In the genomic region with DNA sequence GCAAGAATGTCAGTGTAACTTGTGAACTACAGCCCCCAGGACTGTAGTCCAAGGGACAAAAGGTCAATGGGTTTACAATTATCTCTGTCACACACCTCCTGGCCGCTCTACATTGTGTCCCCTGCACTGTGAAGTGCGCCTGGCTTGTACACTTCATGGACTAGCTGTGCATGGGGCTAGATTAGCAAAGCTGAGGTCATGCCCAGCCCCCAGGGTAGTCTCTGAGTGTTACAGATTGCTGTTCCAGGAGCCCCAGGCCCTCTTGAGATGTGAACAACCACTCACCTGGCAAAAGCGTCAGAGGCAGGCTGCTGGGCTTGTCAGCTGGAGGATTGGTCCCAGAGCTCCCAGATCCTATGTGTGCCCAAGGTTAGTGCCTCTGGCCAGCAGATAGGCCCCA, we compare ENCODE assay signal across 10 mouse cellular contexts. TPM values are rescaled to one million over a fixed set of nuclear protein-coding genes. Genes with fewer than 3 reads are reported as not detected.
DNase-seq lines count a peak whose midpoint lies in the region; ATAC-seq and TF ChIP-seq lines count a peak whose summit lies in the region.
"Had no signal": no experiment of that assay in that cellular context is flagged by ENCODE, and none has a peak within 500 bp of the region (broad histone marks: within the 10 kb centered on the region; RNA-seq: fewer than 3 reads in every experiment).

No protein-coding gene starts in this region.

- no peak for ATAC-seq in heart, embryonic 14.5 days (ENCODE audit: insufficient number of reproducible peaks, insufficient read depth, low FRiP score, low read depth)
- ATAC-seq in heart, embryonic 16.5 days (replicated peaks; ENCODE audit: extremely low read depth, insufficient read depth, low FRiP score): 0 out of 2 replicates have a peak, but pooled peaks have one; percentile 7
- peak; percentile 71 for ATAC-seq in liver, embryonic 13.5 days (ENCODE audit: low read depth)

- no peak for TF ChIP-seq EP300 in MEL (IDR thresholded peaks at IDR 0.05; ENCODE audit: low read depth in 1 of 2, low read length in 2 of 2)

- H3K9me3 ChIP-seq in heart, embryonic 14.5 days (ENCODE audit: control insufficient read depth, low read length): no peaks in the 10 kb centered on the region
- no peaks in the 10 kb centered on the region for H3K9me3 ChIP-seq in MEL (replicated peaks; ENCODE audit: insufficient read depth, low read length)
- H3K9me3 ChIP-seq in heart, embryonic 16.5 days (replicated peaks; ENCODE audit: control insufficient read depth, low read length): no peaks in the 10 kb centered on the region
- no peaks in the 10 kb centered on the region for H3K9me3 ChIP-seq in liver, embryonic 13.5 days (replicated peaks)

- H3K4me1 ChIP-seq in heart, embryonic 14.5 days (ENCODE audit: control insufficient read depth in 2 of 2, insufficient read depth in 2 of 2, low read length in 2 of 2): peaks cover 43 to 55% of the 10 kb centered on the region in 2 experiments
- H3K4me1 ChIP-seq in MEL (ENCODE audit: control insufficient read depth in 1 of 2, insufficient read depth in 2 of 2, low read length in 2 of 2): peaks cover 22 to 30% of the 10 kb centered on the region in 2 experiments
- H3K4me1 ChIP-seq in heart, embryonic 16.5 days (ENCODE audit: control insufficient read depth, insufficient read depth, low read length): peaks cover 38% of the 10 kb centered on the region
- H3K4me1 ChIP-seq in liver, embryonic 13.5 days (replicated peaks): peaks cover 63% of the 10 kb centered on the region

- no peaks in the 10 kb centered on the region for H3K27me3 ChIP-seq in heart, embryonic 14.5 days (ENCODE audit: control insufficient read depth, insufficient read depth, low read length)
- no peaks in the 10 kb centered on the region for H3K27me3 ChIP-seq in MEL (ENCODE audit: control insufficient read depth in 1 of 2, insufficient read depth in 2 of 2, low read length in 2 of 2)
- H3K27me3 ChIP-seq in heart, embryonic 16.5 days (ENCODE audit: control insufficient read depth, insufficient read depth, low read length): no peaks in the 10 kb centered on the region
- H3K27me3 ChIP-seq in liver, embryonic 13.5 days: no peaks in the 10 kb centered on the region

- no peak for DNase-seq in heart, postnatal 4 days
- no peak for DNase-seq in MEL (ENCODE audit: low read depth, low spot score)
- peak; percentile 6 for DNase-seq in liver, embryonic 13.5 days
- DNase-seq in urinary bladder, adult 18-20 months (ENCODE audit: low spot score in 2 of 2): no peak
- DNase-seq in thymus, postnatal 4 days: no peak
- DNase-seq in adrenal gland, adult 8-10 months: no peak

- H3K9ac ChIP-seq in heart, embryonic 14.5 days (ENCODE audit: low read length): peak overlapping the region; percentile 67
- H3K9ac ChIP-seq in MEL (ENCODE audit: control insufficient read depth, low read depth, low read length, poor library complexity, severe bottlenecking): peak overlapping the region; percentile 6
- H3K9ac ChIP-seq in heart, embryonic 16.5 days (ENCODE audit: low read length): peak overlapping the region; percentile 60
- peak overlapping the region; percentile 60 for H3K9ac ChIP-seq in liver, embryonic 13.5 days

- H3K4me3 ChIP-seq in heart, embryonic 14.5 days (ENCODE audit: control insufficient read depth in 1 of 2, insufficient read depth in 1 of 2, low read depth in 1 of 2, low read length in 2 of 2): peak overlapping the region; percentile 25 to 27
- peak overlapping the region; percentile 2 to 46 for H3K4me3 ChIP-seq in MEL (ENCODE audit: control insufficient read depth in 1 of 2, insufficient read depth in 1 of 2, low read depth in 2 of 2, low read length in 2 of 2)
- peak overlapping the region; percentile 29 for H3K4me3 ChIP-seq in heart, embryonic 16.5 days (ENCODE audit: low read length)
- peak overlapping the region; percentile 37 for H3K4me3 ChIP-seq in liver, embryonic 13.5 days (replicated peaks)

- TF ChIP-seq POLR2A in MEL (IDR thresholded peaks at IDR 0.05; ENCODE audit: control insufficient read depth in 1 of 2, insufficient read depth in 1 of 2, low read depth in 1 of 2, low read length in 2 of 2, poor library complexity in 1 of 2): no peak

- no peak for TF ChIP-seq RAD21 in MEL (IDR thresholded peaks at IDR 0.05; ENCODE audit: low read depth, low read length)

- H3K36me3 ChIP-seq in heart, embryonic 14.5 days (ENCODE audit: control insufficient read depth, insufficient read depth, low read length): peaks cover 15% of the 10 kb centered on the region
- H3K36me3 ChIP-seq in MEL (ENCODE audit: control insufficient read depth in 1 of 2, insufficient read depth in 2 of 2, low read length in 2 of 2): peaks cover 0 to 24% of the 10 kb centered on the region in 2 experiments; a peak in 2 of 4 replicates
- no peaks in the 10 kb centered on the region for H3K36me3 ChIP-seq in heart, embryonic 16.5 days (ENCODE audit: control insufficient read depth, insufficient read depth)
- H3K36me3 ChIP-seq in liver, embryonic 13.5 days: no peaks in the 10 kb centered on the region

- H3K79me2 ChIP-seq in MEL (ENCODE audit: control insufficient read depth, insufficient read depth, low read length, poor library complexity): no peaks in the 10 kb centered on the region

- 13% methylated on average over 3 of the region's 3 CpGs for WGBS in heart, embryonic 14.5 days
- 39% methylated on average over 3 of the region's 3 CpGs for WGBS in heart, embryonic 16.5 days
- WGBS in liver, embryonic 13.5 days (ENCODE audit: insufficient replicate concordance): 21% methylated on average over 3 of the region's 3 CpGs

- peak overlapping the region; percentile 54 for H3K4me2 ChIP-seq in heart, embryonic 14.5 days (ENCODE audit: low read length)
- H3K4me2 ChIP-seq in heart, embryonic 16.5 days (ENCODE audit: low read depth, low read length): peak overlapping the region; percentile 28
- peak overlapping the region; percentile 65 for H3K4me2 ChIP-seq in liver, embryonic 13.5 days
- H3K4me2 ChIP-seq: midbrain, embryonic 11.5 days had no signal

- no peak for TF ChIP-seq CTCF in MEL (IDR thresholded peaks at IDR 0.05 in 2 of 3, conservative IDR thresholded peaks at IDR 0.05 in 1 of 3; ENCODE audit: control insufficient read depth in 1 of 3, insufficient read depth in 1 of 3, low read depth in 2 of 3, low read length in 3 of 3, poor library complexity in 1 of 3, severe bottlenecking in 1 of 3)

- H3K27ac ChIP-seq in heart, embryonic 14.5 days (replicated peaks in 1 of 2; ENCODE audit: control insufficient read depth in 1 of 2, insufficient read depth in 1 of 2, low read depth in 2 of 2, low read length in 2 of 2): peak overlapping the region; percentile 69 to 77
- H3K27ac ChIP-seq in MEL (ENCODE audit: control insufficient read depth, low read depth, low read length): peak overlapping the region; percentile 8
- peak overlapping the region; percentile 22 for H3K27ac ChIP-seq in heart, embryonic 16.5 days (ENCODE audit: low read length)
- H3K27ac ChIP-seq in liver, embryonic 13.5 days: peak overlapping the region; percentile 78

TF ChIP-seq in MEL, 35 proteins besides CTCF, POLR2A, EP300 and RAD21:
- 0 out of 2 replicates have a peak, but pooled peaks have one; percentile 12 for TF ChIP-seq BHLHE40 (IDR thresholded peaks at IDR 0.05; ENCODE audit: borderline replicate concordance, low read depth, low read length)
- TF ChIP-seq USF1 (IDR thresholded peaks at IDR 0.05; ENCODE audit: low read depth, low read length): no peak
- TF ChIP-seq SMC3 (IDR thresholded peaks at IDR 0.05; ENCODE audit: low read depth, low read length): no peak
- 0 out of 2 replicates have a peak, but pooled peaks have one; percentile 7 for TF ChIP-seq HCFC1 (IDR thresholded peaks at IDR 0.05; ENCODE audit: low read depth, low read length)

RNA-seq across cellular contexts. Expression of gene Spon2, which starts 0.6 kb away (rescaled TPM):
- polyA plus RNA-seq in heart, embryonic 14.5 days (2014; fragmentation: Nextera tagmentation; extraction: Ambion mirVana): 72.8 and 79.4 TPM in 2 replicates
- 10 to 100 TPM; 56.8 to 62.9 TPM for total RNA-seq in heart, postnatal 4 days (2021)
- total RNA-seq in MEL (2012; rRNA removed): 1.7 and 3.1 TPM in 2 replicates
- 1 to 10 TPM in 1 of 2 experiments, not detected in 1; 2.6 TPM for polyA plus RNA-seq in MEL (2012; ENCODE audit: insufficient read depth in 1 of 2, insufficient read length in 2 of 2, low read depth in 1 of 2, low replicate concordance in 2 of 2, missing spikeins in 1 of 2)
- 67.2 and 71.5 TPM in 2 replicates for polyA plus RNA-seq in heart, embryonic 16.5 days (2015; fragmentation: Nextera tagmentation; extraction: Ambion mirVana)
- 6.8 and 7.2 TPM in 2 replicates for polyA plus RNA-seq in liver, embryonic 13.5 days (2015; fragmentation: Nextera tagmentation; extraction: Ambion mirVana)
- 1 to 10 TPM in 1 of 4 experiments, under 1 TPM in 3; 0.68 to 1.7 (median 0.78) TPM for total RNA-seq in adrenal gland, adult 8-10 months (2022)
- total RNA-seq: neutrophil, adult 5-6 weeks had no signal

RNA-seq across cellular contexts. Expression of gene Ctbp1, which starts 57.1 kb away (rescaled TPM):
- 238 and 245 TPM in 2 replicates for polyA plus RNA-seq in heart, embryonic 14.5 days (2014; fragmentation: Nextera tagmentation; extraction: Ambion mirVana)
- 100 to 1,000 TPM; 264 to 274 TPM for total RNA-seq in heart, postnatal 4 days (2021)
- 413 and 443 TPM in 2 replicates for total RNA-seq in MEL (2012; rRNA removed)
- polyA plus RNA-seq in MEL (2012; ENCODE audit: insufficient read depth in 1 of 2, insufficient read length in 2 of 2, low read depth in 1 of 2, low replicate concordance in 2 of 2, missing spikeins in 1 of 2): 100 to 1,000 TPM; 353 to 595 TPM
- 228 and 234 TPM in 2 replicates for polyA plus RNA-seq in heart, embryonic 16.5 days (2015; fragmentation: Nextera tagmentation; extraction: Ambion mirVana)
- polyA plus RNA-seq in liver, embryonic 13.5 days (2015; fragmentation: Nextera tagmentation; extraction: Ambion mirVana): 212 and 215 TPM in 2 replicates
- total RNA-seq in adrenal gland, adult 8-10 months (2022): 100 to 1,000 TPM; 226 to 255 (median 255) TPM

Comparison
In these comparisons a context has a peak if more than half of its experiments do, and no peak if none do; other contexts are left out.
1. H3K27ac ChIP-seq: peak in every context shown above with its lines; median percentile 78 in liver, embryonic 13.5 days; 73 in heart, embryonic 14.5 days; 22 in heart, embryonic 16.5 days; 8 in MEL.
2. H3K9ac ChIP-seq: peak in every context shown above with its lines; median percentile 67 in heart, embryonic 14.5 days; 60 in heart, embryonic 16.5 days; 60 in liver, embryonic 13.5 days; 6 in MEL.